Mouse (Mus musculus) WW6 (cell line): Measurements from ENCODE around the gene Fdxr.

ENCODE experiments used
- DNase-seq: peaks from one replicate; pipeline ENCODE4 v3.0.0-alpha.2; 2013; ENCODE audit warnings: low read depth, low spot score

The Fdxr gene

DNA sequence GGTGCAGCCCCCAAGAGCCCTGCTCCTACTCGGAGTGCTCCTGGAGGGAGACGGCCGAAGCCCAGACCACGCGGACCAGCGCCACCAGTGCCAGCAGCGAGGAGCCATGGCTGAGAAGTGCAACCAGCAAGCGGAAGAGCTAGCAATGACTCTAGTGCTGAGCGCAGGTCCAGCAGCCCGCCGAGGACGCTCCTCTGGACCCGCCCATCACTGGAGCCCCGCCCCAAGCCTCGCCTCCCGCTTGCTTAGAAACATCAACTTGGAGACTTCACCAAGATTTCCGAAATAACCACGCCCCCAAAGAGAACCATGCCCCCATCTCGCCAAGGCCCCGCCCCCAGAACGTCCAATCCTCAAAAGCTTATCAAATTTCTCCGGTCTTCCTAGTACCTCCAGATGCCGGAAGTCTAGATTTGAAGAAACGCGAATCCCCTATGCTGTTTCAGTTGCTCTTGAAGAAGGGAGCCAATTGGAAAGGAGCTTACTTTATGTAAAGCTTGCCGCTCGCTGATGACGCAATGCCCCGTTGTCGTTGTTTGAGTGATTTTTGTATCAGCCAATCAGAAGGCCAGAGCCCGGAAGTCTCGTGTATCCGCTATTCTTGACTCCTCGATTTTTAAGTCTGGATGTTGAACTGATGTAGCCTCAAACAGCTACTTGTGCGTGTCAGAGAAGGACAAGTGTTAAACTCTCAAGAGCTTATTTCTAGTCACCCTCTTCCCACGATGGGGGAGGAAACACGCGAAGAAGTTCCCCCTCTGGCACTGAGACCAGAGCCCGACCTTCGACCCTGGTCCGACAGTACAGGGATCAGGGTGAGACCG, at the start of gene Fdxr:
Fdxr (minus strand) TSS at position 271 of the 824 bp plus-strand sequence.
- peak; percentile 99 for DNase-seq

DNA sequence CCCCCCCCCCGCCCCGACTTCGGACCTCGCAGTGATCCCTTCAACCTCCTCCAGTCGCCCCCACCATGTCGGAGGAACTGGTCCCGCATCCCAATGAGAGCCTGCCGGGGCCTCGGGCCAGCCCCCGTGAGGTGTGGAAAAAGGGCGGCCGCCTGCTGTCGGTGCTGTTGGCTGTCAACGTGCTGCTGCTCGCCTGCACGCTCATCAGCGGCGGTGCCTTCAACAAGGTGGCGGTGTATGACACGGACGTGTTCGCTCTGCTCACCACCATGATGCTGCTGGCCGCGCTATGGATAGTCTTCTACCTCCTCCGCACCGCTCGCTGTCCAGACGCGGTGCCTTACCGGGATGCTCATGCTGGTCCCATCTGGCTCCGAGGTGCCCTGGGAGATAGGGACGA, 46.5 kb upstream of the Fdxr start:
- no peak for DNase-seq

DNA sequence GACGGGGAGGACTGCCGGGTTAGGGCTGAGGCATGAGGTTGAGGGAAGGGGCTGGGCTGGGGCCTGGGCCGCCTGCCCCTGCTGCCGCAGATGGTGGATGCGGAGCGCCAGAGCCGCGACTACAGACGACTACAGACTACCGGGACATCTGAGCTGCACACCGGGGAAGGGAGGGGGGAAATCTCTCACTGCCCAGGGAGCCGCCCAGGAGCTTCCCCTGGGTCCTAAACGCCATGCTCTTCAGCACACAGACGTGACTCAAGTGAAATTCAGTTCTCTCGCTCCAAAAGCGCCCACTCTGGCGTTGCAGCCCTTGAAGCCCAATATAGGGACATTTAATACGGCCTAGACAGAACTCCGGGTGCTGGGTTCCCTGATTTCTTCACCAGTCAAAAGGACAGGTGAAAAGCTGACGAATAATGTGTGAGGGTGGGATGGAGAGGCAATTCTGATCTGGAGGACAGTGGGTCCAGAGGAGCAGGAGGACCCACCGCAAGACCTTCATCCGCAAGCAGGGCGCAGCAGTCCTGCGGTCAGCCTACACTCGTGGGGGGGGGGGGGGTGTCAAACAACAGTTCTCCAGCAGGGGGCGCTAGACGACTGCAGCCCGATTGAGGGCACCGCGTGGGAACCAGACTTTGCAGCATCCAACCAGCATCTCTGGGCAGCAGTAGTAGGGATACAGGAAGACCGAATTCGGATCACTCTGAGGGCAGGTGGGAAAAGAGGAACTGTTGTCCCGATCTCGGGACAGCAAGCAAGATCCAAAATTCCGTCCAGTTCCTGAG, 45.2 kb upstream of the Fdxr start, which contains the start of gene Ush1g:
Ush1g (minus strand) TSS at position 136 of the 788 bp plus-strand sequence.
- DNase-seq, result no peak

DNA sequence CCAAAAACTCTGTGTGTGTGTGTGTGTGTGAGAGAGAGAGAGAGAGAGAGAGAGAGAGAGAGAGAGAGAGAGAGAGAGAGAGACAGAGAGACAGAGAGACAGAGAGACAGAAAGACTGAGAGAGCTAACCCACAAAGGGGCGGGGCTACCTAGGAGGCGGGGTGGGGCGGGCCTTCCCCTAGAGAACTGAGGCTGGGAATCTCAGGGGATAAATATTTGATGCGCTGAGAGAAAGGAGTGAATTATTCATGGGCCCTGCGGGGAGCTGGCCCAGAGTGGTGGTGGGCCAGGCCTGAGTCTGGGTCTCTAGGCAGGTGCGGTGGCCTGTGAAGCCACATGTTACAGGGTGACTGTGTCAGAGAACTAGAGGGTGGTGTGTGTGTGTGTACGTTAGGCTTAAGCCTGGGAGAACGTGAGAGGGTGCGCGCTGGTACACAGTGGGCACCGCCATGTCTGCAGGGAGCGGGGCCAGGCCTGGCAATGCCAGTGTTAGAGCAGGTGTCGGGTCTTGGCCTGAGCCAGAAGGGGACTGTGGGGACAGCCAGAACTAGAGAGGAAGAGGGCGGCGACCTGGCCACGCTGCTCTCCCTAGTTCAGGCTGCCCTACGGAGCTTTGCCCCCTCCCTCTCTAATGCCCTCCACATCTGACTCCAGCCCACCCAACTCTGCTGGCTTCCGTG, 43.0 kb upstream of the Fdxr start:
- no peak for DNase-seq

DNA sequence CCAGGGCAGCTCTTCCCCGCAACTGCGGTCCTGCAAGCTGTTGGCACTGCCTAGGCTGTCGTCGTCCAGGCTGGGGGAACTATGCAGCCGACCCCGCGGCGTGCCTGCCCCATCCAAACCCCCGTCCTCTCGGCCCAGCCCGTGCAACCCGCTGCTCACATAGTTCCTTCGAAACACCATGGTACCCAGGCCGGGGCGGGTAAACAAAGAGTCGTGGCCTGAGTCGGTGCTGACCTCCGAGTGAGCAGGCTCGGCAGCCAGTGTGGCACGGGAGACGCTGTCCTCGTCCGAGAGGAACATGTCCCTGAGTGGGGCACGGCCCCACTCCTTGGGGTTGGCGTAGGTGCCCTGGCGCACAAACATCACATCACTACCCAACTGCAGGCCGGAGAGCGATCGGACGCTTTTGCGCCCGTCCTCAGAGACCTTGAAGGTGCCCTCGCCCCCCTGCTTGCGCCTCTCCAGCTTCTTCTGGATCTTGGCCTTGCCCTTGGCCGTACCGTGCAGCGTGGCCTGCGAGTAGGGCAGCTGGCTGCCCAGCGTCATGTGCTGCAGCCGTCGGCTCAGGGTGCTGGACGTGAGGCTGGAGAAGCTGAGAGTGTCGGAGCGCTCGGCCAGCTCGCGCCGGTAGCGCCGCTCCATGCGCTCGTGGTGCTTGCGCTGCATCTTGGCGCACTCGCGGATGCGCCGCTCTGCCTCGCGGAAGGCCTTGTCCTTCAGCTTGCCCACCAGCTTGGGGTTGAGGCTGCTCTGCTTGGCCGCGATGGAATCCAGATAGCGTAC, 41.6 kb upstream of the Fdxr start:
- DNase-seq, result no peak

DNA sequence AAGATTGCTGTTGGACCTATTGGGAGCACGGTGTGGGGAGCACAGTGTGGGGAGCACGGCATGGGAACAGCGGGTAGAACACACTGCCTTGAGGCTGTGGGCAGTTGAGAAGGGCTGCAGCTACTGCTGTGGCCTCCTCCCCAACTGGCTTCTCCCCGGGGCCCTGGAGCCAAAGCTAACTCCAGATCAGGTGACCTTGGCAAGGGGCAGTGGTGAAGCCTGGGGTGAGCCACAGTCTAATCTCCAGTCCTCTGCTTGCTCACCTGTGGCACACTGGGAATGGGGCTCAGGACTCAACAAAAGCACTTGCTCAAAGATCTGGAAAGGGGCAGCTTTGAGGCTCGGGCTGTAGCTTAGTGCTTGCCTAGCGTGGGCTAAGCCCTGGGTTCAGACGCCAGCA, 40.4 kb upstream of the Fdxr start:
- no peak for DNase-seq

DNA sequence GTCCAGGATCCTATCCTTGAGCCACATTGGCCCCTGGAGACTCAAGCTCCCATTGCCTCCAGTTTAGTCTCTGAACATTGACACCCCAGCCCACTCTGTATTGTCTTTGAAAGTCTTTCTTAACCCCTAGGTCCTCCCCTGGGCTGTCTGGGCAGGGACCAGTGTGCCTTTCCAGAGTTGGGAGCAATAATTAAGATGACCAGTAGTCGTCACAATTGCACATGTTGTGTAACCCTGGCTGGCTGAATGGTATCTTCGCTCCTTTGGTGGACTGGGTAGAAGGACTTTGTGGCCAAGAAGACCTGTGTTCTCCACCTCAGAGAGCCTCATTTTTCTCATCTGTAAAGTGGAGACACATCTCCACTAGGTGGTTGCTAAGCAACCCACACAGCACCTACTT, 37.4 kb upstream of the Fdxr start:
- DNase-seq, result no peak

DNA sequence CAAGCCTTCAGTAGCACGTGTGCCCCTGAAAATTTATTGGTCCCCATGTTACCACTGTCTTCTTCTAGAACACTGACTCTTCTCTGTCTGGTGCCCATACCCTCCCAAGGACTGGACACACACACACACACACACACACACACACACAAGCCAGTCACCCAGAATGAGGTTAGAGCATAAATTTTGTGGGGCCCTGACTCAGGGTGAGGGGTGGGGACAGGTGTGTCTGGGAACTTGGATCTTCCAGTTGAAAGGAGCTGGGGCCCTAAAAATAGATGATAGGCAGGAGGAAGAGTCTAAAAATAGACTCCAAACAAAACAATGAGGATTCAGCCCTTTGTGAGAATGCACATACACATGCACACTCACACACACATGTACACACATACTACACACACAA, 31.9 kb upstream of the Fdxr start:
- no peak for DNase-seq

DNA sequence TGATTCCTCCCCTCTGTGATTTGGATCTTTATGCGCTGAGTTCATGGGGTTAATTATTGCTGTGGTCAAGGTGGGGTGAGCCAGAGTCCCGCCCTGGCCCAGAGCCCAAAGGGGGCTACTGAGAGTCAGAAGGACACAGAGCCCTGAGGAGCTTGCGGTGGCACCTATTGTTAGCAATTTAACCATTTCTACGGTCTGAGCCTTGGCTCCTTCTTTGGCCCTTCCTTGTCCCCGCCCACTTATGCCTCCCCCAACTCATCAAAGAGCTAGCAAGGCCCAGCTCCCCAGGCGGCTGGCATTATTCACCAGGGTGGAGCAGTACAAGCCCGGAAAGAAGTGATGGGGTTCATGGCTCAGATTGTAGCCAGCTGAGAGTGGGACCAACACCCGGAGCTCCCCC, 30.0 kb upstream of the Fdxr start, which contains the start of gene Otop2:
Otop2 (plus strand) TSS at position 301 of the 400 bp plus-strand sequence.
- no peak for DNase-seq

DNA sequence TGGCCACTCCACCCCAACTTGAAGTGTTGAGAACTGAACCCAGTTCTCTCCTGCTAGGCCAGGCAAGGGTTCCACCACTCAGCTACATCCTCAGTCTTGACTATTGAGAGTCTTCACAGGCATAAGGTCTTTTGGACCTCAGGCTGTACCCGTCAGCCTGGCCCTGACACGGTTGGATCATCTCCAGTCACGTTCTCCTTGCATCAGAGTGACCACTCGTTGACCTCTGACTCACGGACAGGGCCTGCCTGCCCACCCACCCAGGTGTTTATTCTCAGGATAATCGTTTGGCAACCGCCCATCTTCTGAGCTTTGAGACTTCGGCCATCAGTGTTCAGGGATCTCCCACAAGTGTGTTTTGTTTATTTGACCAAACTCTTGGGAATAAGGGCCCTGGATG, 26.3 kb upstream of the Fdxr start:
- DNase-seq, result no peak

DNA sequence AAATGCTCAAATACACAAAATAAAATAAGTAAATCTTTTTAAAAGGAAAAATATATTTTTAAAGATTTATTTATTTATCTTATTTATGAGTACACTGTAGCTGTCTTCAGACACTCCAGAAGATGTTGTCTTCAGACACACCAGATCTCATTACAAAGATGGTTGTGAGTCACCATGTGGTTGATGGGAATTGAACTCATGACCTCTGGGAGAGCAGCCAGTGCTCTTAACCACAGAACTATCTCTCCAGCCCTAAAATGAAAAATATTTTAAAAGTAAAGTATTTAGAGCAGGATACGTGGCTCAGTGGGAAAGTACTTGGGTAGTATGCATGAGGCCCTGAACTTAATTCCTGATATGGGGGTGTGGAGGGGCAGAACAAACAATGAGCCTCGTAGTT, 24.5 kb upstream of the Fdxr start:
- no peak for DNase-seq

DNA sequence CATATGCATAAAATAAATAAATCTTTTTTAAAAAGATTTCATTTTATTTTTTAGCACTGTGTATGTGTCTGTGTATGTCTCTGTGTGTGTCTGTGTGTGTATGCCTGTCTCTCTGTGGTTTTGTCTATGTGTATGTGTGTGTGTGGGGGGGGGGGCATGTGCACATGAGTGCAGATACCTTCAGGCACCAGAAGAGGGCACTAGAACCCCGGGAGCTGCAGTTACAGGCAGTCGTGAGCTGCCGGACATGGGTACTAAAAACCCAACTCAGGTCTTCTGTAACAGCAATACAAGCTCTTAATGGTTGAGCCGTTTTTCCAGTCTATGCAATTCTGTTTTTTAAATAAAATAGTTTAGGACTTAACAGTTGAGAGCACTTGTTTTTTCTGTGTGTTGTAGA, 23.9 kb upstream of the Fdxr start:
- no peak for DNase-seq

DNA sequence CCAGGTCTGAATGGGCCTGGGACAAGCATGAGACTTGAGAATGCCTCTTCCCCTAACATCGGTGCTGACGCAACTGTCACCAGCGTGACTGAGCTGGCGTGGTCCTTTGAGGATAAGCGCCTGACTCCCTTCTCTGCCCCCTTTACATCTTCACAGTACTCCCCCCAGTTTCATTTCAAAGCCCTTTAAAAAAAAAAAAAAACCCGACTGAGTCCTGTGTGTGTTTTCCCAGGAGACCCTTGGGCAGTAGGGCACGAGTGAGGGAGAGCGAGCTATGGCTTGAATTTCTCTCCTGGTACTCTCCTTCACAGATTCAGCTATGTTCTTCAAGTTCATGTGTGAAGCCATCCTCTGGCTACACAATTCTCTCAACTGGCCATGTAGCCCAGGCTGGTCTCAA, 21.3 kb upstream of the Fdxr start:
- no peak for DNase-seq

DNA sequence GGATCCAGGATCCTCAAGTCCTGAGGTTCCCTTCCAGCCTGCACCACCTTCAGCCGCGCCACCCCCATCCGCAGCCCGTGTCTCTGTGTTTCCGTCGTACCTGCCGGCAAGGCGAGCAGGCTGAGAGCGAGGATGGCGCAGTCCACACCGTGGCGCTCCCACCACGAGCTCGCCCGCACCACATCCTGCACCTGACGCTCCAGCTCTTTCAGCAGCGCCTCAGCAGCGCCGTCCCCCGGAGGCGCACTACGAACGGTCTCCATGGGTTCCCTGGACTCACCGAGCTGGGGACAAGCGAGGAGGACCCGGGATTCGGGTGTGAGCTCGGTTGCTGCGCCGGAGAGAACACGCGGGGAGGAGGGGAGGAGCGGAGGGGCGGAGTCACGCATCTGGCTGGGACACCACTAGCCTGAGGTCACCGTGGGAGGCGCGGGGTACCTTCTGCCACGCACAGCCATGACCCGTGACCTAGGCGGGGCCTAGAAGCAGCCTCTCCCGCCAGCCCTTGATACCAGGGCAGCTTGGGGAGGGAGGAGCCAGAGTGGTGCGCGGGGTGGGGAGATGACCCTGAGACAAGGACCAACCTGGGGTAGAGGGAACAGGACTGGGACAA, 20.5 kb upstream of the Fdxr start, which contains the start of gene Fads6:
Fads6 (minus strand) TSS at position 450 of the 613 bp plus-strand sequence.
- DNase-seq, result peak; percentile 71

DNA sequence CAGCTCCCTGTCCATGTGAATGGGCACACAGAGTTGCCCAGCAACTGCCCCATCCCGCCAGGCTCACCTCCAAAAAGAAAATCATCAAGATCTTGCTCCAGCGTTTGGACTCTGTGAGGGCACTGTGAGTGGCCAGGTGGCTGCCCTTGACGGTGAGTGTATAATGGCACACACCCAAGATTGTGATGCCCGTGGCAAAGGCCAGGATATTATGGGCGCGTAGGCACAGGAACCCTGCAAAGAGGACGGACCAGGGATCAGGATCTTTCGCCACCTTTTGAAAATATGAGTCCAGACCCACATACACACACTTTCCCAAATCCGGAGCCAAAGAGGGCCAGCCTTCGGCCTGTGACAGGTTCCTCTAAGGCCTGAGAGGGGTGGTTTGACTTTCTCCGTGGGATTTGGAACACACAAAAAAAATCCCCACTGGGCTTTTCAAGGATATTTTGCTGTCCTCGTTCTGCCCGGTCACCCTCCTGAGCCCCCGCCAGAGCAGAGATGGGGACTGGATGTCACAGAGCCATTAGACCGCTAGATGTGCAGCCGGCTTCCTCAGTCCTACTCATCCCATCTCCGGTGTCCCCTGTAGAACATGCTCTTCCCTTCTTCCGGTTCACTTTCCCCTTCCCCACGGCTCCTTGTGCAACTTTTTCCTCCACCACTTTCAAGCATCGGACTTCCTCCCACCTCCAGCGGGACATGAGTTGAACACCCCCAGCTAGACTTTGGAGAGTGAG, 19.8 kb upstream of the Fdxr start:
- no peak for DNase-seq

DNA sequence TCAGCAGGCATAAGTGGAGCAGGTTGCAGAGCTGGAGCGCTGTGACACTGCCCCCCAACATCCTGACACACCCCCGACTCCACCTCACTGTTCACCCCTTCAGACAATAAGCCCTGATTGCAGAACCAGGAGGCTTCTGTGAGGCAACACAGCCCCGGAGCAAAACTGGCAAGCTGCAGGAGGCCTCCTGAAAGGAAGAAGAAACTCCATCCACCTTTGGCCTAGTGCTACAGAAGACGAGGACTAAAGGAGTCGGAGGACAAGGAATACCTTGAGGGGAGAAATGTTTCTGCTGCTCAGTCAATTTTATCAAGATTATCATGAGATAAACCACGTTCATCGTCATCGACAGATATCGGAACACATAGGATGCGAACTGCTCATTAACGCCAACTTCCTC, 19.1 kb upstream of the Fdxr start:
- no peak for DNase-seq

DNA sequence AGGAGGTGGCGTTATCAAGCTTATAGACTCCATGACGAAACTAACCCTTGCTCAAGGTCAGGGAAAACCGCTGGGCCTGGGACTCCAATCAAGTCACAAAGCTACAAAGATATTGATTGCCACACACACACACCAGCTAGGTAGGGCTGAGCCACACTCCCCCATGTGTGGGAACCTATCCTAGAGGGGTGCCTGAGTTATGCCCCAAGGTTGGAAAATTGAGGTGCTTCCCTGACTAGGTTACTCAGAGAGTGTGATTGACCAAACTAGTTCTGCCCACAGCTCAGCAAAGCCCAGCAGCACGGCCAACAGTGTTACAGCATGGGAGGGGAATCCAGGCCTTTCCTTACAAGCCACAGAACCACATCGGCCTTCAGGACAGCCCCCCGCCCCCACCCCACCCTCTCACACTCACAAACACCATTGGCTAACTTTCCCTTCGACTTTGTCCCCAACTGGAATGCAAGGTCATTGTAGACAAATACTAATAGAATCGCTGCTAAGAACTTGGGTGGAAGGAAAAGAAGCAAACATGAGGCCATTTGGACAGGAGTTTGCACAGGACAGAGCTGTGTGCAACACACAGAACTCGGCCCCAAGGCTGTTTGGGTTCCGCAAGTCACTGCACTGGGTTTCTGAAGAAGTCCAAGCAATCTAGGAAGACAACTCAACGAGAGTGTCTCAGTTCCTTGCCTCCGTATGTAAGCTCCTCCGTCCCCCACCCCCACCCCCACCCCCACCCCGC, 16.0 kb upstream of the Fdxr start:
- DNase-seq, result no peak

DNA sequence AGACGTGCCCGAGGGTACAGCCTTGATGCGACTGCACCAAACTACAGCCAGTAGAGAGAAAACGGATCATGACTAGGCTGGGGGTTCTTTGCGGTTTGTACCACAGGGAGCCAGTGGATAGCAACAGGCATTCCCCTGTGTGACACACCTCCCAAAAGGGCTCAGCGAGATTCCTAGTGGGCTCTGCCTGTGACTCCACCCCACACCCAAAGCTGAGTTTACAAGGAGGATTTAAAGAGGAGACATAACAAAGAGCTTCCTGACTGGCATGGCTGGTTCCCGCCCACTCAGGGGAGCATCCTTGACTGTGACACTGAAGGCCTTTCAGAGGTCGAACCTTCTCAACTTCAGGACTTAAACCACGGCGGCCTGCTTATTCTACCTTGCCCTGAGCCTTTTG, 14.7 kb upstream of the Fdxr start:
- DNase-seq, result no peak

DNA sequence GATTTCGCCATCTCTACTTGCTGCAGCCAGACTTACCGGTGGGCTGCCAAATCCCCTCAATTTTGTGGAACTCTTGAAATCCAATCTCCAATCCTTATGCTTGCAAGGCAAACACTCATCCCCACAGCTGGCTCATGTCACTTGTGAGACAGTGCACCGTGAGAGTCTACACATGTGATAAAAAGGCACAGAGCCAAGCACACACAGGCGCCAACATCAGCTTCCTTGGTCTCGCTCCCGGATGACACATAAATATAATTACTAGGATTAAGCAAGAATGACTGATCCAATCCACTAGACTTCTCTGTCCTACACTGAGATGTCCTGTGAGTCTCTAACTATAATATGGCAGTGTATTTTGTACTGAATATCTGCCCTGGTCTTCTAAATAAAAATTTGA, 14.1 kb upstream of the Fdxr start:
- no peak for DNase-seq

DNA sequence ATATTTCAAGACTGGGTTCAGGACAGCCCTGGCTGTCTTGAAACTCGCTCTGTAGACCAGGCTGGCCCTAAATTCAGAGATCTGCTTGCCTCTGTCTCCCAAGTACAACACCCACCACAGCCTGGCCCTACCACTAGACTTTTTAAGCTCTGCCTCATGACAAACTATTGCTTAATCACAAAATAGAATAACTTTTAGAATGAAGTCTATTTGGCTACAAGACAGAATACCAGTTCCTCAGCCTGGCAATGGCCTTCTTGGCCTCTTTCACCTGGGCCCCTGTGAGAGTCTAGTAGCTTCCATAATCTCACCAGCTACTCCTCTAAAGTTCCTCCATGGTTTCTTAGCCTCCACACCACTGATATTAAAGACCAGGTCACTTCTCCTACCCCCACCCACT, 13.5 kb upstream of the Fdxr start:
- DNase-seq, result no peak
